Mouse (Mus musculus) CH12.LX (cell line): ENCODE data around the gene Dnajc16. TPM values are rescaled to one million over a fixed set of nuclear protein-coding genes. Genes with fewer than 3 reads are reported as not detected.

Source experiments
- DNase-seq: peaks from one replicate; pipeline ENCODE4 v3.0.0-alpha.2; 2013; ENCODE audit errors: extremely low read depth
- H3K27ac ChIP-seq: 2 replicates; pipeline ENCODE4 v1.5.1; 2012; ENCODE audit warnings: low read depth, mild to moderate bottlenecking, control low read depth, moderate library complexity; ENCODE audit not compliant: insufficient read depth
- H3K27me3 ChIP-seq: replicated peaks from 2 replicates; pipeline ENCODE3; 2012; ENCODE audit warnings: inconsistent platforms
- H3K36me3 ChIP-seq, 2 experiments: replicated peaks in 1 of 2; 2 replicates each; pipeline versions ENCODE3 to v1.6.1; 2012; ENCODE audit warnings: inconsistent platforms in 1 of 2, low read length in 1 of 2, mild to moderate bottlenecking in 1 of 2, mixed read lengths in 1 of 2, moderate library complexity in 1 of 2; ENCODE audit not compliant: control insufficient read depth in 1 of 2, insufficient read depth in 1 of 2
- H3K4me1 ChIP-seq, 2 experiments: 2 replicates each; pipeline ENCODE4 v1.6.1; 2012; ENCODE audit warnings: inconsistent platforms in 1 of 2, moderate library complexity in 1 of 2; ENCODE audit not compliant: insufficient read depth in 2 of 2, control insufficient read depth in 1 of 2
- H3K4me2 ChIP-seq: 2 replicates; pipeline ENCODE4 v1.6.1; 2012; ENCODE audit warnings: low read depth, mild to moderate bottlenecking, control low read depth; ENCODE audit not compliant: poor library complexity, insufficient read depth, severe bottlenecking
- H3K4me3 ChIP-seq, 3 experiments: fragments of 150-350 bp in 1 of 3; sonication (generic) in 1 of 3; replicated peaks in 1 of 3; 2 replicates each; pipeline versions ENCODE3 to v1.5.1; 2011 to 2012; ENCODE audit warnings: low read depth in 2 of 3, low read length in 2 of 3, mild to moderate bottlenecking in 2 of 3, moderate library complexity in 2 of 3, control low read depth in 1 of 3, improper control_type of control experiment in 1 of 3, inconsistent platforms in 1 of 3, mixed read lengths in 1 of 3; ENCODE audit not compliant: poor library complexity in 1 of 3
- H3K79me2 ChIP-seq: replicated peaks from 2 replicates; pipeline ENCODE4 v1.6.1; 2012; ENCODE audit warnings: mild to moderate bottlenecking, moderate library complexity; ENCODE audit not compliant: control insufficient read depth, poor library complexity, insufficient read depth, severe bottlenecking; ENCODE audit errors: extremely low read depth
- H3K9ac ChIP-seq: 2 replicates; pipeline ENCODE4 v1.6.1; 2012; ENCODE audit warnings: low read depth, mild to moderate bottlenecking, control low read depth, moderate library complexity; ENCODE audit not compliant: insufficient read depth
- H3K9me3 ChIP-seq: replicated peaks from 2 replicates; pipeline ENCODE3; 2012; ENCODE audit warnings: low read length, inconsistent platforms, mixed read lengths
- CTCF ChIP-seq, 2 experiments: IDR thresholded peaks in 1 of 2; conservative IDR thresholded peaks in 1 of 2; 2 replicates each; pipeline ENCODE4 v1.5.1; 2011 to 2012; ENCODE audit warnings: low read depth in 2 of 2, low read length in 2 of 2, improper control_type of control experiment in 1 of 2, inconsistent platforms in 1 of 2, mild to moderate bottlenecking in 1 of 2, moderate library complexity in 1 of 2
- EP300 ChIP-seq: IDR thresholded peaks from 2 replicates; pipeline ENCODE4 v1.6.1; 2011; ENCODE audit warnings: low read length, improper control_type of control experiment
- IRF4 ChIP-seq: IDR thresholded peaks from 2 replicates; pipeline ENCODE4 v1.6.1; 2014; ENCODE audit warnings: low read depth, mild to moderate bottlenecking, inconsistent platforms, low read length, improper control_type of control experiment
- JUN ChIP-seq: IDR thresholded peaks from 2 replicates; pipeline ENCODE4 v1.6.1; 2011; ENCODE audit warnings: low read depth, mild to moderate bottlenecking, low read length, improper control_type of control experiment, moderate library complexity; ENCODE audit not compliant: insufficient read depth
- MAFK ChIP-seq: IDR thresholded peaks from 2 replicates; pipeline ENCODE4 v1.6.1; 2011; ENCODE audit warnings: low read length, improper control_type of control experiment; ENCODE audit not compliant: insufficient replicate concordance
- MAX ChIP-seq: IDR thresholded peaks from 2 replicates; pipeline ENCODE4 v1.6.1; 2011; ENCODE audit warnings: low read length, improper control_type of control experiment
- MXI1 ChIP-seq: IDR thresholded peaks from 2 replicates; pipeline ENCODE4 v1.6.1; 2011; ENCODE audit warnings: mild to moderate bottlenecking, low read depth, low read length, improper control_type of control experiment
- MYC ChIP-seq: IDR thresholded peaks from 2 replicates; pipeline ENCODE4 v1.6.1; 2011; ENCODE audit warnings: low read depth, mild to moderate bottlenecking, improper control_type of control experiment, low read length
- RAD21 ChIP-seq: IDR thresholded peaks from 2 replicates; pipeline ENCODE4 v1.6.1; 2011; ENCODE audit warnings: low read depth, mild to moderate bottlenecking, low read length, improper control_type of control experiment, moderate library complexity
- USF1 ChIP-seq: IDR thresholded peaks from 2 replicates; pipeline ENCODE4 v1.6.1; 2014; ENCODE audit warnings: low read depth, mild to moderate bottlenecking, inconsistent platforms, low read length, improper control_type of control experiment
- ZKSCAN1 ChIP-seq: IDR thresholded peaks from 2 replicates; pipeline ENCODE4 v1.6.1; 2012; ENCODE audit warnings: low read depth, inconsistent platforms, low read length, improper control_type of control experiment, borderline replicate concordance
- dilution Hi-C: fragments of 300-500 bp; cut with MboI; formaldehyde crosslinking; loops from 2 replicates; pipeline ENCODE4 v1.14.3; 2020; ENCODE audit warnings: low sequenced_read_pairs; ENCODE audit not compliant: extremely low pct_unique_long_range_greater_than_20kb, extremely low pct_ligation_motif_present
- in situ Hi-C: fragments of 300-500 bp; cut with MboI; formaldehyde crosslinking; loops from 3 replicates; pipeline ENCODE4 v1.14.3; 2019; ENCODE audit warnings: low sequenced_read_pairs, low pct_ligation_motif_present, low pct_unique_long_range_greater_than_20kb, mixed read lengths
- polyA plus RNA-seq: library from polyadenylated mRNA; unstranded; fragments of >175 nt; gene quantifications from 2 replicates; pipeline ENCODE4 v1.2.1, GENCODE M21; 2012; ENCODE audit warnings: low read depth; ENCODE audit not compliant: insufficient read length
- total RNA-seq, 2 experiments: library from RNA; depleted of rRNA; stranded (reverse); fragments of 300-350 nt in 1 of 2; fragments of >200 nt in 1 of 2; gene quantifications; 2 replicates each; pipeline ENCODE4 v1.2.3; 2012 to 2014

Dnajc16 gene
- total and polyA plus RNA-seq, 3 experiments, result 3.1 to 7.4 (median 5.9) TPM

GRCm38 (mm10) chr4:141711250-141711649, 79.5 kb downstream of the Dnajc16 start:
- no peak overlapping the region for H3K27ac ChIP-seq
- in situ Hi-C loops (no loop called here), dilution Hi-C loops (no loop called here)
- H3K4me1 ChIP-seq, result peaks cover 14 to 43% of the 10 kb centered on the region in 2 experiments
- H3K79me2 ChIP-seq, result peaks cover 20% of the 10 kb centered on the region
- H3K9ac ChIP-seq, result no peak overlapping the region
- H3K4me3 ChIP-seq, result no peak overlapping the region
- TF ChIP-seq ZKSCAN1 (no peak), CTCF (conservative IDR thresholded peaks at IDR 0.05 in 1 of 2, IDR thresholded peaks at IDR 0.05 in 1 of 2; ENCODE audit: low read depth in 2 of 2, low read length in 2 of 2) (no peak), MXI1 (no peak), RAD21 (no peak), IRF4 (no peak), JUN (no peak), USF1 (no peak), MAFK (no peak), MAX (no peak), EP300 (no peak), MYC (no peak)
- DNase-seq, result no peak
- no peak overlapping the region for H3K4me2 ChIP-seq
- no peaks in the 10 kb centered on the region for H3K9me3 ChIP-seq
- H3K36me3 ChIP-seq, result peaks cover 56 to 85% of the 10 kb centered on the region in 2 experiments
- no peaks in the 10 kb centered on the region for H3K27me3 ChIP-seq

Other genes starting within 250 kb of the Dnajc16 start
- gene Fblim1, start 184.8 kb downstream of the Dnajc16 start, total RNA-seq (2012; rRNA removed), result 0.17 TPM in 2 replicates
- gene Fblim1, start 184.8 kb downstream of the Dnajc16 start, total RNA-seq (2014; rRNA removed), result 0.07 and 0.09 TPM in 2 replicates
- 0.97 and 1.2 TPM in 2 replicates for gene Fblim1, start 184.8 kb downstream of the Dnajc16 start, polyA plus RNA-seq
- gene Tmem82, start 172.3 kb downstream of the Dnajc16 start, total RNA-seq (2012; rRNA removed), result 3.8 and 5.2 TPM in 2 replicates
- gene Tmem82, start 172.3 kb downstream of the Dnajc16 start, total RNA-seq (2014; rRNA removed), result 0.58 and 0.68 TPM in 2 replicates
- 2.7 TPM in 2 replicates for gene Tmem82, start 172.3 kb downstream of the Dnajc16 start, polyA plus RNA-seq
- gene Slc25a34, start 167.1 kb downstream of the Dnajc16 start, total RNA-seq (2012; rRNA removed), result 0.63 and 0.64 TPM in 2 replicates
- 0.23 and 0.41 TPM in 2 replicates for gene Slc25a34, start 167.1 kb downstream of the Dnajc16 start, total RNA-seq (2014; rRNA removed)
- gene Slc25a34, start 167.1 kb downstream of the Dnajc16 start, polyA plus RNA-seq, result 1.2 and 1.7 TPM in 2 replicates
- 12.3 and 13.7 TPM in 2 replicates for gene Plekhm2, start 126.0 kb downstream of the Dnajc16 start, total RNA-seq (2012; rRNA removed)
- 12.4 and 12.7 TPM in 2 replicates for gene Plekhm2, start 126.0 kb downstream of the Dnajc16 start, total RNA-seq (2014; rRNA removed)
- 22.0 and 28.2 TPM in 2 replicates for gene Plekhm2, start 126.0 kb downstream of the Dnajc16 start, polyA plus RNA-seq
- 3.4 and 7.6 TPM in 2 replicates for gene Rsc1a1, start 105.3 kb downstream of the Dnajc16 start, total RNA-seq (2012; rRNA removed)
- gene Rsc1a1, start 105.3 kb downstream of the Dnajc16 start, total RNA-seq (2014; rRNA removed), result 11.0 and 14.0 TPM in 2 replicates
- gene Rsc1a1, start 105.3 kb downstream of the Dnajc16 start, polyA plus RNA-seq, result 0.16 and 7.0 TPM in 2 replicates
- gene Ddi2, start 67.5 kb downstream of the Dnajc16 start, total RNA-seq (2012; rRNA removed), result 19.9 and 24.7 TPM in 2 replicates
- 18.0 and 18.4 TPM in 2 replicates for gene Ddi2, start 67.5 kb downstream of the Dnajc16 start, total RNA-seq (2014; rRNA removed)
- gene Ddi2, start 67.5 kb downstream of the Dnajc16 start, polyA plus RNA-seq, result 36.2 and 37.3 TPM in 2 replicates
- not detected in 2 replicates for gene Agmat, start 44.3 kb downstream of the Dnajc16 start, total RNA-seq (2012; rRNA removed)
- gene Agmat, start 44.3 kb downstream of the Dnajc16 start, total RNA-seq (2014; rRNA removed), result not detected in 2 replicates
- gene Agmat, start 44.3 kb downstream of the Dnajc16 start, polyA plus RNA-seq, result not detected in 2 replicates
- 11.3 and 15.3 TPM in 2 replicates for gene Casp9, start 2.7 kb upstream of the Dnajc16 start, total RNA-seq (2012; rRNA removed)
- 3.7 and 5.2 TPM in 2 replicates for gene Casp9, start 2.7 kb upstream of the Dnajc16 start, total RNA-seq (2014; rRNA removed)
- 14.5 and 15.1 TPM in 2 replicates for gene Casp9, start 2.7 kb upstream of the Dnajc16 start, polyA plus RNA-seq
- 1.0 and 2.6 TPM in 2 replicates for gene Cela2a, start 35.2 kb upstream of the Dnajc16 start, total RNA-seq (2012; rRNA removed)
- gene Cela2a, start 35.2 kb upstream of the Dnajc16 start, total RNA-seq (2014; rRNA removed), result 0.23 and 0.30 TPM in 2 replicates
- gene Cela2a, start 35.2 kb upstream of the Dnajc16 start, polyA plus RNA-seq, result 0.30 and 0.43 TPM in 2 replicates
- gene Ctrc, start 55.4 kb upstream of the Dnajc16 start, total RNA-seq (2012; rRNA removed), result not detected in 2 replicates
- gene Ctrc, start 55.4 kb upstream of the Dnajc16 start, total RNA-seq (2014; rRNA removed), result not detected in 2 replicates
- gene Ctrc, start 55.4 kb upstream of the Dnajc16 start, polyA plus RNA-seq, result not detected in 2 replicates
- 43.8 and 51.5 TPM in 2 replicates for gene Efhd2, start 84.0 kb upstream of the Dnajc16 start, total RNA-seq (2012; rRNA removed)
- gene Efhd2, start 84.0 kb upstream of the Dnajc16 start, total RNA-seq (2014; rRNA removed), result 34.7 and 44.1 TPM in 2 replicates
- 132 and 143 TPM in 2 replicates for gene Efhd2, start 84.0 kb upstream of the Dnajc16 start, polyA plus RNA-seq
- 3.8 and 4.8 TPM in 2 replicates for gene Fhad1, start 224.2 kb upstream of the Dnajc16 start, total RNA-seq (2012; rRNA removed)
- gene Fhad1, start 224.2 kb upstream of the Dnajc16 start, total RNA-seq (2014; rRNA removed), result 5.3 and 5.5 TPM in 2 replicates
- 8.6 and 10.1 TPM in 2 replicates for gene Fhad1, start 224.2 kb upstream of the Dnajc16 start, polyA plus RNA-seq